Mouse (Mus musculus) stomach, embryonic 15.5 days (tissue): ENCODE data around the gene Gm45337. TPM values are rescaled to one million over a fixed set of nuclear protein-coding genes. Genes with fewer than 3 reads are reported as not detected.
"Not testable (repeated sequence)": the region's sequence is repeated elsewhere in the genome, so short reads cannot be mapped to it uniquely, and the experiment has no call there.

Experiments used
- ATAC-seq: fragments of 200-750 bp; cut with Nextera tagmentation; 2 replicates; pipeline ENCODE4 v1.8.0; 2017; ENCODE audit warnings: low read depth, moderate number of reproducible peaks, moderate TSS enrichment; ENCODE audit not compliant: insufficient read depth, low FRiP score
- H3K27ac ChIP-seq: fragments of 300-500 bp; sonication (generic); 2 replicates; pipeline ENCODE4 v1.5.1; 2015; ENCODE audit warnings: mild to moderate bottlenecking, inconsistent platforms
- H3K27me3 ChIP-seq: fragments of 300-500 bp; sonication (generic); replicated peaks from 2 replicates; pipeline ENCODE4 v1.6.1; 2015; ENCODE audit warnings: inconsistent platforms
- H3K36me3 ChIP-seq: fragments of 300-500 bp; sonication (generic); 2 replicates; pipeline ENCODE4 v1.6.1; 2015; ENCODE audit warnings: inconsistent platforms
- H3K4me1 ChIP-seq: fragments of 300-500 bp; sonication (generic); 2 replicates; pipeline ENCODE4 v1.6.1; 2015; ENCODE audit warnings: inconsistent platforms
- H3K4me2 ChIP-seq: fragments of 300-500 bp; sonication (generic); 2 replicates; pipeline ENCODE4 v1.6.1; 2015; ENCODE audit warnings: mild to moderate bottlenecking, inconsistent platforms
- H3K4me3 ChIP-seq: fragments of 300-500 bp; sonication (generic); replicated peaks from 2 replicates; pipeline ENCODE4 v1.5.1; 2015; ENCODE audit warnings: inconsistent platforms
- H3K9ac ChIP-seq: fragments of 300-500 bp; sonication (generic); 2 replicates; pipeline ENCODE4 v1.6.1; 2015; ENCODE audit warnings: inconsistent platforms
- H3K9me3 ChIP-seq: fragments of 300-500 bp; sonication (generic); 2 replicates; pipeline ENCODE4 v1.6.1; 2016; ENCODE audit warnings: inconsistent platforms
- WGBS: fragments of 180-500 bp; shearing (Covaris S2); methylation state at CpG from one replicate; pipeline ENCODE4 v1.1.7; 2015; 5-methylcytosine and 5-hydroxymethylcytosine counted together
- polyA plus RNA-seq: library from polyadenylated mRNA; unstranded; fragments of >200 nt; fragmentation: Nextera tagmentation; extraction: Ambion mirVana; gene quantifications from 2 replicates; pipeline ENCODE4 v1.2.1, GENCODE M21; 2015

Gene Gm45337
- polyA plus RNA-seq, 1 experiment from 2014 or later = not detected

- Histone ChIP-seq H3K9me3 (no peaks in the 10 kb centered on the region), H3K9ac (no peak overlapping the region), H3K4me3 (no peak overlapping the region), H3K27me3 (no peaks in the 10 kb centered on the region), H3K36me3 (no peaks in the 10 kb centered on the region), H3K27ac (no peak overlapping the region), H3K4me1 (no peaks in the 10 kb centered on the region), H3K4me2 (no peak overlapping the region)
- 3% methylated on average over 1 of the region's 1 CpGs for WGBS
- no peak for ATAC-seq
Measured at GRCm38 (mm10) chr7:142146033-142146432, 1.6 kb upstream of the Gm45337 start.

GRCm38 (mm10) chr7:142145413-142145940 lies 1.1 kb upstream of the Gm45337 start:
- WGBS = 34% methylated on average over 4 of the region's 4 CpGs
- Histone ChIP-seq H3K4me2 (no peak overlapping the region), H3K4me3 (no peak overlapping the region), H3K4me1 (no peaks in the 10 kb centered on the region), H3K27me3 (no peaks in the 10 kb centered on the region), H3K9ac (no peak overlapping the region), H3K9me3 (no peaks in the 10 kb centered on the region), H3K36me3 (no peaks in the 10 kb centered on the region), H3K27ac (no peak overlapping the region)
- ATAC-seq = no peak

GRCm38 (mm10) chr7:142143506-142144010 lies 849 bp downstream of the Gm45337 start:
- H3K4me2 ChIP-seq, H3K9me3 ChIP-seq, H3K4me3 ChIP-seq, H3K27ac ChIP-seq, H3K9ac ChIP-seq, H3K27me3 ChIP-seq, H3K4me1 ChIP-seq, H3K36me3 ChIP-seq, ATAC-seq: not testable (repeated sequence)
- 41% methylated on average over 1 of the region's 1 CpGs for WGBS

DNA sequence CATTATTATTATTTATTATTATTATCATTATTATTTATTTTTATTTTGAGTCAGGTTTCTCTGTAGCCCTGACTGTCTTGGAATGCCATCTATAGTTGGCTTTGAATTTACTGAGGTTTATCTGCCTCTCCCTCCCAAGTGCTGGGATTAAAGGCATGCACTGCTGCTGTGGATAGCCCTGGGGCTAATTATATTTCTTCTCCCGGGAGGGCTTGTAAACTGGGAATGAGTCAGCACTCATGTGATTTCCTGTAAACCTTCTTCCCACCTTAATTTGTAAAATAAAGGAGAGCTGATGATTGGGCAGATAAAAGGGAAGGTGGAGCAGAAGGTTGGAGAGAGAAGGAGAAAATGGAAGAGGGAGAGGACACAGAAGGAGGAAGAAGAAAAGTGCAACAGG lies 3.7 kb downstream of the Gm45337 start:
- H3K9ac ChIP-seq = no peak overlapping the region
- no peaks in the 10 kb centered on the region for H3K36me3 ChIP-seq
- H3K4me3 ChIP-seq = no peak overlapping the region
- WGBS = 30% methylated on average over 1 of the region's 1 CpGs
- H3K4me2 ChIP-seq = no peak overlapping the region
- H3K4me1 ChIP-seq = no peaks in the 10 kb centered on the region
- H3K27me3 ChIP-seq = no peaks in the 10 kb centered on the region
- H3K9me3 ChIP-seq = no peaks in the 10 kb centered on the region
- ATAC-seq = no peak
- no peak overlapping the region for H3K27ac ChIP-seq

GRCm38 (mm10) chr7:142135934-142136333 lies 8.5 kb downstream of the Gm45337 start, which contains the start of gene Gm39115:
Gene Gm39115 (minus strand): TSS chr7:142136034.
- not testable (repeated sequence) for H3K27ac ChIP-seq, H3K27me3 ChIP-seq, H3K36me3 ChIP-seq, H3K4me1 ChIP-seq, H3K4me3 ChIP-seq, H3K9me3 ChIP-seq, H3K4me2 ChIP-seq, ATAC-seq, H3K9ac ChIP-seq
- WGBS = 46% methylated on average over 2 of the region's 2 CpGs

- H3K4me3 ChIP-seq = no peak overlapping the region
- H3K27ac ChIP-seq = no peak overlapping the region
- no peak for ATAC-seq
- no peaks in the 10 kb centered on the region for H3K9me3 ChIP-seq
- H3K9ac ChIP-seq = no peak overlapping the region
- no peaks in the 10 kb centered on the region for H3K4me1 ChIP-seq
- H3K4me2 ChIP-seq = no peak overlapping the region
- WGBS = 44% methylated on average over 4 of the region's 4 CpGs
- H3K36me3 ChIP-seq = no peaks in the 10 kb centered on the region
- no peaks in the 10 kb centered on the region for H3K27me3 ChIP-seq
Measured at GRCm38 (mm10) chr7:142134206-142134995, 10.0 kb downstream of the Gm45337 start.

- Histone ChIP-seq H3K4me3 (no peak overlapping the region), H3K27me3 (no peaks in the 10 kb centered on the region), H3K4me1 (no peaks in the 10 kb centered on the region), H3K9me3 (no peaks in the 10 kb centered on the region), H3K9ac (no peak overlapping the region), H3K36me3 (no peaks in the 10 kb centered on the region), H3K4me2 (no peak overlapping the region), H3K27ac (no peak overlapping the region)
- WGBS = 60% methylated on average over 4 of the region's 4 CpGs
- ATAC-seq = no peak
Measured at GRCm38 (mm10) chr7:142128843-142129242, 15.6 kb downstream of the Gm45337 start.

- not testable (repeated sequence) for H3K4me2 ChIP-seq, H3K9ac ChIP-seq, H3K27ac ChIP-seq, H3K9me3 ChIP-seq, H3K4me3 ChIP-seq, ATAC-seq, H3K36me3 ChIP-seq, H3K27me3 ChIP-seq, H3K4me1 ChIP-seq
- 61% methylated on average over 1 of the region's 1 CpGs for WGBS
Measured at GRCm38 (mm10) chr7:142120629-142121028, 23.8 kb downstream of the Gm45337 start, which contains the start of gene Gm45618. Gene Gm45618 (minus strand): TSS chr7:142120729.

GRCm38 (mm10) chr7:142119632-142120031 lies 24.8 kb downstream of the Gm45337 start:
- no peaks in the 10 kb centered on the region for H3K27me3 ChIP-seq
- H3K9me3 ChIP-seq = no peaks in the 10 kb centered on the region
- no peak overlapping the region for H3K27ac ChIP-seq
- H3K9ac ChIP-seq = no peak overlapping the region
- no peak overlapping the region for H3K4me2 ChIP-seq
- no peaks in the 10 kb centered on the region for H3K36me3 ChIP-seq
- no peak for ATAC-seq
- H3K4me1 ChIP-seq = no peaks in the 10 kb centered on the region
- 22% methylated on average over 5 of the region's 5 CpGs for WGBS
- H3K4me3 ChIP-seq = no peak overlapping the region

DNA sequence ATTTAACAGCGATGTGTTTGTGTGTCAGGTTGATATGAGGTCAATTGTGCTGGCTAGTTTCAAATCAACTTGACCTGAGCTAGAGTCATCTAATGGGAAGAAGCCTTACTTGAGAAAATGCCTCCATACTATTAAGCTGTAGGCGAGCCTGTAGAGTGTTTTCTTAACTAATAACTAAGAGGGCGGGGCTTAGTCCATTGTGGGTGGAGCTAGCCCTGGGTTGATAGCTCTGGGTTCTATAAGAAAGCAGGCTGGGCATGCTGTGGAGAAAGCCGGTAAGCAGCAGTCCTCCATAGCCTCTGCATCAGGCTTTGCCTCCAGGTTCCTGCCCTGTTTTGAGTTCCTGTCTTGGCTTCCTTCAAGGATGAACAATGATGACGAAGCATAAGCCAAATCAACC lies 39.7 kb downstream of the Gm45337 start:
- WGBS = 53% methylated on average over 5 of the region's 5 CpGs
- ATAC-seq = no peak
- Histone ChIP-seq H3K27me3 (no peaks in the 10 kb centered on the region), H3K4me2 (no peak overlapping the region), H3K27ac (no peak overlapping the region), H3K4me3 (no peak overlapping the region), H3K4me1 (no peaks in the 10 kb centered on the region), H3K9ac (no peak overlapping the region), H3K36me3 (no peaks in the 10 kb centered on the region), H3K9me3 (no peaks in the 10 kb centered on the region)

- peak; percentile 59 for ATAC-seq
- WGBS = 7% methylated on average over 9 of the region's 9 CpGs
Measured at GRCm38 (mm10) chr7:142097776-142098175, 46.6 kb downstream of the Gm45337 start.

DNA sequence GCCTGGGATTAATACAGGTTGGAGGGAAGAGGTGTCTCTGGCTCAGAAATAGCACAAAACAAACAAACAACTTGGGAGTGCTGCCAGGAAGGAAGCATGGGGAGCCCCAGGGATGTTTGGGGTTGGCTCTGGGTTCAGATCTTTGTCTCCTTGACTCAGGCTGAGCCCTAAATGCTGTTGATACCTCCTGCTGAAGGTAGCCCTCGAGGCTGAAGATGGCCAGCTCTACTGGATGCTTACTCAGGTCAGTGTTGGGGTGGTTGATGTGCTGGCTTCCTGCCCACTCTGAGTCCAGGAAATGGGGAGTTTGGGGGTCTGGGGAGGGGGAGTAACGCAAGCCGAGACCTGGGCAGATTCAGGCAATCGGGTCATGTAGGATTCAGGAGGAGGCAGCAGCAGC lies 47.7 kb downstream of the Gm45337 start:
- Histone ChIP-seq H3K9ac (no peak overlapping the region), H3K9me3 (no peaks in the 10 kb centered on the region), H3K36me3 (no peaks in the 10 kb centered on the region), H3K4me3 (no peak overlapping the region), H3K27me3 (peaks cover 53% of the 10 kb centered on the region), H3K4me1 (peaks cover 15% of the 10 kb centered on the region), H3K4me2 (no peak overlapping the region), H3K27ac (no peak overlapping the region)
- ATAC-seq = no peak
- 69% methylated on average over 4 of the region's 4 CpGs for WGBS

More at GRCm38 (mm10) chr7:142097776-142098175, 46.6 kb downstream of the Gm45337 start:
- H3K9ac ChIP-seq = no peak overlapping the region
- peaks cover 15% of the 10 kb centered on the region for H3K4me1 ChIP-seq
- H3K9me3 ChIP-seq = no peaks in the 10 kb centered on the region
- peaks cover 44% of the 10 kb centered on the region for H3K27me3 ChIP-seq
- no peak overlapping the region for H3K4me3 ChIP-seq
- H3K27ac ChIP-seq = no peak overlapping the region
- H3K4me2 ChIP-seq = no peak overlapping the region
- no peaks in the 10 kb centered on the region for H3K36me3 ChIP-seq
